Mouse (Mus musculus) cerebellum, adult 9-10 months (tissue): Measurements from ENCODE around the gene Rps6ka5.

ENCODE experiments used
- DNase-seq: peaks from one replicate; pipeline ENCODE4 v3.0.0; 2022

Gene Rps6ka5

GRCm38 (mm10) chr12:100724606-100725457, 2.0 kb downstream of the Rps6ka5 start:
- DNase-seq: peak; percentile 100

GRCm38 (mm10) chr12:100724182-100724581, 2.6 kb downstream of the Rps6ka5 start:
- peak; percentile 67 for DNase-seq

- no peak for DNase-seq
These were observed 6.0 kb downstream of the Rps6ka5 start for GRCm38 (mm10) chr12:100720801-100721200.

GRCm38 (mm10) chr12:100717446-100717845, 9.3 kb downstream of the Rps6ka5 start:
- peak; percentile 76 for DNase-seq

- no peak for DNase-seq
These were observed 9.8 kb downstream of the Rps6ka5 start for GRCm38 (mm10) chr12:100716969-100717368.

- no peak for DNase-seq
These were observed 15.0 kb downstream of the Rps6ka5 start for GRCm38 (mm10) chr12:100711819-100712218.

- no peak for DNase-seq
These were observed 15.6 kb downstream of the Rps6ka5 start for GRCm38 (mm10) chr12:100711116-100711691.

- DNase-seq: no peak
These were observed 16.4 kb downstream of the Rps6ka5 start for GRCm38 (mm10) chr12:100710432-100710831.

GRCm38 (mm10) chr12:100707312-100707711, 19.5 kb downstream of the Rps6ka5 start:
- DNase-seq: no peak

GRCm38 (mm10) chr12:100705057-100705722, 21.6 kb downstream of the Rps6ka5 start:
- no peak for DNase-seq

GRCm38 (mm10) chr12:100698019-100698418, 28.8 kb downstream of the Rps6ka5 start:
- no peak for DNase-seq

- DNase-seq: peak; percentile 88
These were observed 30.2 kb downstream of the Rps6ka5 start for GRCm38 (mm10) chr12:100696621-100697020.

- peak; percentile 52 for DNase-seq
These were observed 31.5 kb downstream of the Rps6ka5 start for GRCm38 (mm10) chr12:100695252-100695651.

- DNase-seq: no peak
These were observed 34.6 kb downstream of the Rps6ka5 start for GRCm38 (mm10) chr12:100692208-100692607.

- DNase-seq: no peak
These were observed 36.3 kb downstream of the Rps6ka5 start for GRCm38 (mm10) chr12:100690444-100690843.

GRCm38 (mm10) chr12:100688177-100688576, 38.6 kb downstream of the Rps6ka5 start:
- DNase-seq: no peak

GRCm38 (mm10) chr12:100687001-100687400, 39.8 kb downstream of the Rps6ka5 start:
- DNase-seq: no peak

GRCm38 (mm10) chr12:100681752-100682151, 45.0 kb downstream of the Rps6ka5 start:
- DNase-seq: no peak

GRCm38 (mm10) chr12:100681241-100681640, 45.5 kb downstream of the Rps6ka5 start:
- peak; percentile 54 for DNase-seq

- no peak for DNase-seq
These were observed 46.1 kb downstream of the Rps6ka5 start for GRCm38 (mm10) chr12:100680676-100681075.

GRCm38 (mm10) chr12:100670647-100671199, 56.1 kb downstream of the Rps6ka5 start:
- no peak for DNase-seq

GRCm38 (mm10) chr12:100665294-100665693, 61.5 kb downstream of the Rps6ka5 start:
- DNase-seq: no peak

GRCm38 (mm10) chr12:100660076-100660475, 66.7 kb downstream of the Rps6ka5 start:
- no peak for DNase-seq
